Mouse (Mus musculus): ENCODE measurements around the gene Dock1.

The Dock1 gene

GRCm38 (mm10) chr7:134751496-134751895 is 81.0 kb downstream of the Dock1 start:
- no peak for DNase-seq (ENCODE audit: low read depth, low spot score)

- no peak for DNase-seq (ENCODE audit: low read depth, low spot score)
Measured at GRCm38 (mm10) chr7:134753417-134753816, 83.0 kb downstream of the Dock1 start.

- no peak for DNase-seq (ENCODE audit: low read depth, low spot score)
Measured at GRCm38 (mm10) chr7:134757605-134758004, 87.2 kb downstream of the Dock1 start.

DNA sequence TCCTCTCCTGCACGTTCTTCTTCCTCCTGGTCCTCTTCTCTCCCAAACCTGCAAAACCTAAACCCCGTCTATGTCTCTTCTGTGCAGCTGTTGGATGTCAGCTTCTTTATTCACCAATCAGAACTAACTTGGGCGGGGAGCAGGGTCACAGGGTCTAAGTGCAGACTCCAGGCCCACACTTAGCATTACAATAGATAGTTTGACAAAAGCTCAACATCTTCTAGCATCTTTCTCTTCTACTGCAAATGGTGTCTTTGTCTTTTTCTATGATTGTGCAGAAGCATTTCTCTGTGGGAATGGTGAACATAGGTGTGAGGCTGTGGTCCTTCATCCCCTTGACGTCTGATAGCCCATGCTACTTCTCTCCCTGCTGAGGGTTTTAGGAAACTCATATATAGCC is 91.3 kb downstream of the Dock1 start:
- DNase-seq (ENCODE audit: low read depth, low spot score), result no peak

DNA sequence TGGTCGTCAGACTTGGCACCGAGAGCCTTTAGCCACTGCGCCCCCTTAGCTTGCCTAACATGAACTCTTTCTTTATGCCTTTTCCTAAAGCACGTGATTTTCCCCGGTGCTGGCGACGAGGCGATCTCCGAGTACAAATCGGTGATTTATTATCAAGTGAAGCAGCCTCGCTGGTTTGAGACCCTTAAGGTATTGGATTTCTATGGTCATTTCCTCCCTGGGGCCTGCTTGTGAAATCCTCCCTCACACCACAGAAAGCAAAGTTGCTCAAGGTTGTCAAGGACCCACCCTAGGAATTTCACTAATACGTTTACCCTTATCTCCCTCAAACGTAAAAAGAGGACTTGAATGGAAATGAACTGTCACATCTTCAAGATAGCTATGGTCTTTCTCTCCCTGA is 94.7 kb downstream of the Dock1 start:
- no peak for DNase-seq (ENCODE audit: low read depth, low spot score)

GRCm38 (mm10) chr7:134771314-134771713 is 100.9 kb downstream of the Dock1 start:
- DNase-seq (ENCODE audit: low read depth, low spot score), result no peak

GRCm38 (mm10) chr7:134772363-134772762 is 101.9 kb downstream of the Dock1 start:
- DNase-seq (ENCODE audit: low read depth, low spot score), result no peak

DNA sequence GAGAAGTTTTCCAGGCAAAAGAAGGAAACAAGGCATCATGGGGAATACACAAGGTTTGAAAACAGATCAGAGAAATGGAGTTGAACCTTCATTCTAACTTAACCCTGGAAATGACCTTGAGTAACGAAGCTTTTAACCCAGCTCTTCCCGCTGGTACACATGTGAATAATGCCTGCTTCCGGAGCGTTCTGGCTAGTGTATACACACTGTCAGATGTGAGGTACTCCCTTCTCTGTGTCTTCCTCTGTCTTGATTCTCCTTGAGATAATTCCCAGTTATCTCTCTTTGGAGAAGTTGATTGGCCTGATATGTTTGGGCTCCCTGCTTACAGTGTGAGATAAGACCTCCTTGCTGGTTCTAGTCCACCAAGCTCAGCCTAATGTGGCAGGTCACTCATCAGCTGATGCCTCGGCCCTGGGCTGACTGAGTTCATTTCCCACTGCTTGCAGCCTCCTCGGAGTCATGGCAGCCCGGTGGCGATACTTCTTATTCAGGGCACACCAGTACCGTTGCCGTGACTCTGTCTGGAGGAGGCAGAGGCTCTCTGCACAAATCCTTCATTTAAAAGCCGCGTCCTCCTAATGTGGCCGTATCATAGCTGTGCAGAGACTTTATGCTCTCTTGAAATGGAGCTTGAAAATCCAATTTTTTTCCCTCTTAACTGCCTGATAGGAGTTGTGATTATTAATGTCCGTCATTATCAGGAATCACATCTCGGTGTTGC is 102.6 kb downstream of the Dock1 start:
- no peak for DNase-seq (ENCODE audit: low read depth, low spot score)

DNA sequence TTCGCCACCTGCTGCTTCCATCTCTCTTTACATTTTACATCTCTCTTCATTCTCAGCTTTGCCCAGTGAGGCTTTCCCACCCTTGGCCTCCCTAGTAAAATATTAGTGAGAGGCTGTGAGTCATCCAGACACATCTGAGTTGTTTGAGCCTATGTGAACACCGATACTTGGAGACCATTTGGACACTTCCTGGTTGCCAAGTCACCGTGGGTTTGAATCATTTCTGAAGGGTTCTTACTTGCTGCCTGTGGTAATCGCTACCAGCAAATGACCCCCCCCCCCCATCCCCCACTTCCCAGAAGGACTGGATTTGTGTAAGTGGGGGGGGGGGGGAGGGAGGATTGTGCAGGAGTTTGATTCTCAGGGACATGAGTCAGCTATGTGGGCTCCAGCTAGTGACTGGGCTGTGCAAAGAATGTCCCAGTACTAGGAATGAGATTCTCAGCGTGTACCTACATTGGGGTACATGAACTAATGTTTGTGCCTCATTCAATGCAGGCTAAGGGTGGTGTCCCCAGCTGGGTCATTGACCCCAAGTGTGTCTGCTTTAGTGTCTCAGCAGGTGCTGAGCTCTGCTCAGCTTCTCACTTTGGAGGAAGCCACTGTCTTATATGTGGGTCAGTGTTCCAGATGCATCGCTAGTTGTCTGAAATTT is 103.4 kb downstream of the Dock1 start:
- DNase-seq (ENCODE audit: low read depth, low spot score), result no peak

GRCm38 (mm10) chr7:134774468-134775162 is 104.2 kb downstream of the Dock1 start:
- DNase-seq (ENCODE audit: low read depth, low spot score), result no peak

DNA sequence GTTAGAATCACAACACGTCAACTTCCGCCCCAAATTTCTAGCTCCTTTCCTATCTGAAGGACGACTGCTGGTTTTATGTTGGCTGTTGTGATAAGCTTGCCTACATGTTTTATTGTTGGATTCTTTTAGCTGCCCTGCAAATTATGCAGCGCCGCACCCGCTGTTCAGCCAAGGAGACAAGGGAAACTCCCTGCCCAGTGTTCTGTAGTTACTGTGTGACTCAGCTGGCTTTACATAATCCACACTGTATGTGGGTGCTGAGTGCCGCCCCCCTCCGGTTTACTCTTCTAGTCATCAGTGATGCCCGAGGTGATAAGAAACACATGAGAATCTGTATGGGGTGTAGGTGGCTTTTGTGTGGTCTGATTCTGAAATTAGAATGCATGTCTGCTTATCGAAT is 105.2 kb downstream of the Dock1 start:
- DNase-seq (ENCODE audit: low read depth, low spot score), result no peak

DNA sequence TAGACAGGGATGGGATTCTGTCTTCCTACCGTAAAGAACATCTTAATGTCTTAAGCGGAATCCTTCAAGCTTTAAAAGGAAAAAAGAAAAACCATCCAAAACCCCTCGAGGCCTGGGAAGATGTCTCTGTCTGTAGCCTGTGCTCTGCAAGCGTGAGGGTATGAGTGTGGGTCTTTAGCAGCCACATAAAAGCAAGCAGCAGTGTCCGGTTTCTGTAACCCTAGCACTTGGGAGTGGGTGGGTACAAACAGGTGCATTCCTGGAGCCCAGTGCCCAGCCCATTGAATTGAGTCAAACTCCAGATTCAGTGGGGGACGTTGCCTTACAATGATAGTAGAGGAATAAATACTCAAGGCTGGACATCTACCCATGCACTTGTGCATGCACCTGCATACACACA is 105.9 kb downstream of the Dock1 start:
- DNase-seq (ENCODE audit: low read depth, low spot score), result no peak

GRCm38 (mm10) chr7:134779761-134780160 is 109.3 kb downstream of the Dock1 start:
- no peak for DNase-seq (ENCODE audit: low read depth, low spot score)

- DNase-seq (ENCODE audit: low read depth, low spot score), result no peak
Measured at GRCm38 (mm10) chr7:134787110-134787509, 116.7 kb downstream of the Dock1 start.

DNA sequence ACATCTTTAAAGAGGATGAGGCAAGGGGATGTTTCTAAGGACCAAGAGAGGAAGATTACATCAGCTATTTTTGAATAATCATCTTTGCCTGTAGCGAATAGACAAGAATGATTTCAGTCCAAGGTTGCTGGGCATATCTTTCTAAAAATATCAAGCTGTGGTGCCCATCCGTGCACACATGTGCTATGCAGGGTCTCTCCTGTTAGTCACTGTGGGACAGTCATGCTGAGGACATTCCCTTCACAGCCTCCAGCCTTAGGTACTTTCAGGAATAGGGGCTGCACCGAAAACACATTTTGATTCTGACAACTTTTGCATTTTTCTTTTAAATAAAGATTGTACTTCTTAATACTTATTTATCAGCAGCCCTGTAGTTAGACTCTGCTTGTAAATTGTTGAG is 124.4 kb downstream of the Dock1 start:
- DNase-seq (ENCODE audit: low read depth, low spot score), result no peak

DNA sequence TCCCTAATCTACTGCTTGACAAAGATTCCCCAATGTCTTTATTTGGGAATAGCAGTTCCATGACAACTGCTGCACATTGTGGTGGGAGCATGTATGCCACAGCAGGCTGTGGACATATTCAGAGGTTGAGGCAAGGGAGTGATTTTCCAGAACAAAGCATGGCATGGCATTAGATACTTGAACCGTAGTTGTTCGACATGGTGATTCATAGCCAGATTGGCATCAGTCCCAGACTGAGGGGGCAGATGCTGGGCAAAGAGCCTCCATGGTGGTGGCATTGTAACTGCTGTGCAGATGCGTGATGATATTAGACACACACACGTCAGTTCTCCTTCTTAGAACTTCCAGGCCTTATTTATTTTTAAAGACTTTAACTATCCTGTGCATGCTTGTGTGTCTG is 129.6 kb downstream of the Dock1 start:
- no peak for DNase-seq (ENCODE audit: low read depth, low spot score)

- DNase-seq (ENCODE audit: low read depth, low spot score), result no peak
Measured at GRCm38 (mm10) chr7:134804422-134804821, 134.0 kb downstream of the Dock1 start.

DNA sequence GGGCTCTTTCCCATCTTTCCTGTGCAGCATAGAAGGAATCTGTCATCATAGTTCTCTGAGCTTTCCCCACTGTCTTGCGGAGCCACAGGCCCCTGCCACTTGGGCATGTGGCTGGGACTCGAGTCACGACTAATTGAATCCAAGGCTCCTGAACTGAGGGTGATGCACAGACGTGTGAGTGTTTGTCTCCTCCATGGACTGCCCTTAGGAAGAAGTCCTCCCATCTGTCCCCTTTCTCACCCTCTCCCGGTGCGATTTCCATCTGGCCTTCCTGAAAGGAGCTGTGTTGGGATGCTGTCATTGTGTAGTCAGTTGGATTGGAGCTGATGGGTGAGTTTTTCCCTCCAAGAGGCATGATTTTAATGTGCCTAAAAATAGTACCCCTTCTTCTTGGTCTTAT is 136.3 kb downstream of the Dock1 start:
- no peak for DNase-seq (ENCODE audit: low read depth, low spot score)

DNA sequence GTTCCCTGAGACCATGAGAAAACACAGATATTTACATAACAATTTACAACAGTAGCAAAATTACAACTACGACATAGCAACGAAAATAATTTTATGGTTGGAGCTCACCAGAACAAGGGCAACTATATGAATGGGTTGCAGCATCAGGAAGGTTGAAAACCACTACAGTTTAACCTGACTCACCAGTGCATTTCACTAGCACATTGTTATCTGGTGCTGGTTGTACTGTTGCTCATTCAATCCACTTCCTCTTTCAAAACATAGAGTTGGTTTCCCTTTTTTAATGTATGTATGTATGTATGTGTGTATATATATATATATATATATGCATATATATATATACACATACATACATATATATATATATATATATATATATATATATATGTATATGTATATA is 138.0 kb downstream of the Dock1 start:
- no peak for DNase-seq (ENCODE audit: low read depth, low spot score)

DNA sequence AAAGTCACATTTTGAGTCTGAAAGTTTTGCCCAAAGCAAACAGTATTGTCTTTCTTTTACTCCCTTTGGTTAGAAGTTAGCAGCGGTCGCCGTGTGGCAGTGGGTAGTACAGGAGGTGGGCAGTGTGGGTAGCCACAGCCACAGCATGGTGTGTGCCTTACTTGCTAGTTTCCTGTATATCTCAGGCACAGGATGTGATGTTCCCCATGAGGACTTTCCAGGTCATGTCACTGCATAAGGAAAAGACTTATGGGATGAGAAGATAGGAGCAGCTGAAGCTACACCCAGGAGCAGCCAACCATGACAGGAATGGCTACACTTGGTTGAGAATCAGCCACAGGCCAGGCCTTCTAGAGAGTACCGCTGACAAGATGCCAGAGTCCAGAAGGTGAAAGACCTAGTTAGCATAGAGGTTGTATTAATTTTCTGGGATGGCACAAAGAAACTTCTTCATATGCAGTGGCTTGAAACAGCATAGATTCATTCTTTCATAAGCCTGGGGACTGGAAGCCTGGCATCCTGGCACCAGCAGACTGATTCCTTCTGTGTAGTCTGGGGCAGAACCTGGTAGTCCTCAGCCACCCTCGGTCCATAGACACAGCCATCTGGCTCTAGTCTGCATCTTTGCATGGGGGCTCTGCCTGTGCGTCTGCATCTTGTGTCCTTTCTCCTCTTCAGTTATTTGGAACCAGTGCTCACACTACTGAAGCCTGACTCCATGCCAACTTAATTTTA is 139.0 kb downstream of the Dock1 start:
- no peak for DNase-seq (ENCODE audit: low read depth, low spot score)

DNA sequence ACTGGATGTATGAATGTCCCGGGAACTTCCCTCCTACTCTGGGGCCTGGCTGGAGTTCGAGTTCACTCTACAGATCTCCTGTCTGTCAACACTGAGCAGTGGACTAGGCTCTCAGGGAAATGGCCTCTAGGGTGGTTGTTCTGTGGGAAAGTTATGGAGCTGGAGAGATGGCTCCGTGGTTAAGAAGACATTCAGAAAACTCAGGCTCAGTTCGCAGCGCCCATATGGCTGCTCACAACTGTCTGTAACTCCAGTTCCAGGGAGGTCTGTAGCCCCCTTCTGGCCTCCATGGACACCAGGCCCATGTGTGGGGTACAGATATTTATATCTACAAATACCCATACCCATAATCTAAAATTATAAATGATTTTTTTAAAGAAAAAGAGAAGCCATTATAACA is 148.0 kb downstream of the Dock1 start:
- DNase-seq (ENCODE audit: low read depth, low spot score), result no peak

GRCm38 (mm10) chr7:134821264-134821663 is 150.8 kb downstream of the Dock1 start:
- no peak for DNase-seq (ENCODE audit: low read depth, low spot score)
